Mouse (Mus musculus): Measurements from ENCODE around the gene Qsox1. TPM values are rescaled to one million over a fixed set of nuclear protein-coding genes. Genes with fewer than 3 reads are reported as not detected.

Gene Qsox1
- polyA plus RNA-seq, 1 experiment from 2014 or later: 27.0 TPM

DNA sequence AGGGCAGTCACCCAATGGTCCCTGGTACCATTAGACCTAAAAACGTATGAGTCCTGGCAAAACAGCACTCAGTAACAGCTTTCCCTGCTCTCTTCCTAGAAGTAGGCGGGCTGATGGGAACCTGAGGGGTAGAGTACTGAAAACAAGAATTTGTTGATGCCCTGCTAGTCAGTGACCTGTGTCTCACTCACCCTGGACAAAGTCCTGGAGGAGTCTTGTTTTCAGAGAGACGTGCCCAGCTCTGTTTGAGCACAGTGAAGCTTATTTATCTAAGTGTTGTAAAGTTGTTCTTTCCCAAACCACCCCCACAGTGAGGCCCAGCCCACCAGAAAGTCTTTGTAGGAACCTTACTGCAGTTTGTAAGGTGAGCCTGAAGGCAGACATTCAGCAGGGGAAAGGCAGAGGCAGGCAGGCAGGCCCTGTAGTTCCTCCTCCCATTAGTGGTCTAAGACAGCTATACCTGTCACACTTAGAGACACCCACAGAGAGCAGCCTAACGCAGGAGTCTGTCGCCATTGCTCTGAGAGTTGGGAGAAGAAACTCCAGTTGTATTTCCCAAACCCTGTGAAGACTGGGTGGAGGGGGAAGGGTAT lies 14.2 kb upstream of the Qsox1 start:
- Histone ChIP-seq H3K4me1 (replicated peaks) (0 out of 2 replicates have a peak, but pooled peaks cover 7% of the 10 kb centered on the region), H3K27me3 (replicated peaks) (no peaks in the 10 kb centered on the region), H3K4me2 (no peak overlapping the region), H3K27ac (ENCODE audit: poor library complexity, severe bottlenecking) (no peak overlapping the region), H3K9me3 (replicated peaks) (0 out of 2 replicates have a peak, but pooled peaks cover under 1% of the 10 kb centered on the region), H3K9ac (no peak overlapping the region), H3K36me3 (no peaks in the 10 kb centered on the region), H3K4me3 (no peak overlapping the region)
- ATAC-seq (ENCODE audit: insufficient number of reproducible peaks, low FRiP score): no peak
- WGBS: 45% methylated on average over 5 of the region's 5 CpGs

DNA sequence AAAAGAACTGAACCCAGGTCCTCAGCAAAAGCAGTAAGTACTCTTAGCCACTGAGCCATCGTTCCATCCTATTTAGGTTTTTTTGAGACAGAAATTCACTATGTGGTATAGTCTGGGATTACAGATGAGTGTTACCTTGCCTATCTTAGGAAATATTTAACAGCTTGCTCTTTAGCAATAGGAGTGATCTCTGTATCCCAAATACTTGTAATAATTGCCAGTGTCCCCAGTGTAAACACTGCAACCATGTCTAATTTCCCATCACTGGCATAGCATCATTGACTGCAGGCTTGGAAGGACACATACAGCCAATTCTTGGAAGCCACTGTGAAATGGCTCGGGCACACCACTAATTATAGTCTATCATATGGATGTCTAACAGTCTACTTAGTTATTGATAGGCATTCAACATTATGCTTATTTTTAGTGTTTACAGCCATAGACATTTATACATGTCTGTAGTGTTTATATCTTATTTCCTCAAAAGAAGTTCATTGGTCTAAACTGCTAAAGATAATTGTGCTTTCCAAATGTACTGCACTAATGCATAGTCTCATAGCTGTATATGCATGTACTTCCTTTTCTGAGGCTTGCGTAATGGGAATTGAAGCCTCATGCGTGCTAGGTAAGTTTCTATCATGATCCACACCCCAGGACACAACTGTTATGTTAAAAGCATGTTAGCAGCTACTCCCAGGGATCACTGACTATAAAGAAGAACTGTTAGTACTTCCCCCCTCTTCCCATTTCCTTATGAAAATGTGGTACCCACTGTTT lies 13.4 kb upstream of the Qsox1 start:
- no peak overlapping the region for H3K9ac ChIP-seq
- H3K9me3 ChIP-seq (replicated peaks): peaks cover 4% of the 10 kb centered on the region; the same call in 1 of the 2 replicates
- H3K27me3 ChIP-seq (replicated peaks): no peaks in the 10 kb centered on the region
- no peak overlapping the region for H3K4me3 ChIP-seq
- no peaks in the 10 kb centered on the region for H3K36me3 ChIP-seq
- 0 out of 2 replicates have a peak, but pooled peaks cover 7% of the 10 kb centered on the region for H3K4me1 ChIP-seq (replicated peaks)
- ATAC-seq (ENCODE audit: insufficient number of reproducible peaks, low FRiP score): no peak
- 83% methylated on average over 4 of the region's 4 CpGs for WGBS
- no peak overlapping the region for H3K27ac ChIP-seq (ENCODE audit: poor library complexity, severe bottlenecking)
- no peak overlapping the region for H3K4me2 ChIP-seq

DNA sequence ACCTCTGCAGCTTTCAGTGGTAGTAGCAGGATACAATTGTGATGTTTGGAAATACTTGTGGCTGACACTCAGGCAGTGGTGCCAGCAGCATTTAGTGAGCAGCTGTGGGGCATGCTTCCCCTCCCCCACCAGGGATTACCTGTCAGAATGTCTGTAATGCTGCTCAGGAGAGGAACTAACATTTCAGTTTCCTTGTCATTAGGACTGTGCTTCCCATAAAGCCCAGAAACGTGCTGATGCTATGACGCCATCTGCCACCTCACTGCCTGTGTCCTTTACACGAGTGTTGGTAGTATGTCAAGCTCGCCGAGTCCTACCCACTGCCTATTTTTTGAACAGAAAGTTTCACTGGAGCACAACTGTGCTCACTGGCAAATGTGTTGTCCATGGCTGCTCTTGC lies 8.0 kb upstream of the Qsox1 start:
- no peak for ATAC-seq (ENCODE audit: insufficient number of reproducible peaks, low FRiP score)
- Histone ChIP-seq H3K4me3 (no peak overlapping the region), H3K4me1 (replicated peaks) (no peaks in the 10 kb centered on the region), H3K36me3 (no peaks in the 10 kb centered on the region), H3K27me3 (replicated peaks) (no peaks in the 10 kb centered on the region), H3K9me3 (replicated peaks) (peaks cover 4% of the 10 kb centered on the region; the same call in 1 of the 2 replicates), H3K27ac (ENCODE audit: poor library complexity, severe bottlenecking) (no peak overlapping the region), H3K9ac (no peak overlapping the region), H3K4me2 (no peak overlapping the region)
- 86% methylated on average over 5 of the region's 5 CpGs for WGBS

DNA sequence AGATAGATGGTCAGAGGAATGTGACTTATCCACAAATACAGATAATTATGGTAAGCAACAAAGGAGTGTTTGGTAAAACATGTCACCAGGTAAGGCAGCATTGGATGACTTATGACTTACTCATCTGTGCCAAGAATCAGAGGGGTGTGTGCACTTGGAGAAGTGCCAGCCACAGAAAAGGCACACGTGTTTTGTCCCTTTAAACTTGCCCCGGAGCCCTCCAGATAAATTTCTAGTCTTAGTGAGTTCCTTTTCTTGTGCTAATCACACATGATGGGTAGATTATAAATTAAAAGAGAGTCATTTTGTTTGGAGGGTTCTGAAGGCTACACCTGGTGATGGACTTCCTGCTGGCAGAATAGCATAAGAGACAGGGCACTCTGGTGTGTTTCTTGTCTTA lies 3.5 kb upstream of the Qsox1 start:
- Histone ChIP-seq H3K4me3 (no peak overlapping the region), H3K4me2 (no peak overlapping the region), H3K27ac (ENCODE audit: poor library complexity, severe bottlenecking) (no peak overlapping the region), H3K4me1 (replicated peaks) (peaks cover 15% of the 10 kb centered on the region), H3K27me3 (replicated peaks) (no peaks in the 10 kb centered on the region), H3K9ac (no peak overlapping the region), H3K9me3 (replicated peaks) (no peaks in the 10 kb centered on the region), H3K36me3 (no peaks in the 10 kb centered on the region)
- 59% methylated on average over 2 of the region's 2 CpGs for WGBS
- no peak for ATAC-seq (ENCODE audit: insufficient number of reproducible peaks, low FRiP score)

DNA sequence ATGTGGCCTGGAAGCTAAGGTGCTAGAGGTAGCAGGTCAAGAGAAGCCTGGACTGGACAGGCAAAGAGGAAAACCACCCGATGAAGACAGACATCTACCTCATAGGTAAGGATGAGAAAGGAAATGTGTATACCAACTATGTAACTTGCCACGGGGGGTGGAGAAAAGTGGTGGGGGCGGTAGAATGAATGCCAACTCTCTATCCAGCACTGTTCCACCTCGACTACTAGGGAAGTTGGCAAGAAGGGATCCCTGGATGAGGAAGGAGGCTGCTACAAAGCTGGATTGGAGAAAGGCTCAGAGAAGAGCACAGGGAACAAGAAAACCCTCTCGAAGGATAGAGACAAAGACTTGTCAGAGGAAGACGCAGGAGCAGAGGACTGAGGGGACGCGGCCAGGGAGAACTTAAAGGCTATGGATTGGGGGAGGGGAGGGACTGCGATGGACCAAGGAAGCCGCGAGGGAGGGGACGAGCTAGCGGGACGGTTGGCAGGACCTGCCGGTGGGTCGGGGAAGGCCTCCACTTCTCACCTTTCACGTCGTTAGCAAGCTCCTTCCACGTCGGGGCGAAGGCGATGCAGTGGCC lies 601 bp downstream of the Qsox1 start:
- WGBS: 2% methylated on average over 22 of the region's 22 CpGs
- Histone ChIP-seq H3K27ac (ENCODE audit: poor library complexity, severe bottlenecking) (peak overlapping the region; percentile 65), H3K4me2 (peak overlapping the region; percentile 89), H3K27me3 (replicated peaks) (no peaks in the 10 kb centered on the region), H3K36me3 (0 out of 2 replicates have a peak, but pooled peaks cover 10% of the 10 kb centered on the region), H3K9me3 (replicated peaks) (no peaks in the 10 kb centered on the region), H3K4me3 (peak overlapping the region; percentile 95), H3K4me1 (replicated peaks) (peaks cover 32% of the 10 kb centered on the region), H3K9ac (peak overlapping the region; percentile 86)
- ATAC-seq (ENCODE audit: insufficient number of reproducible peaks, low FRiP score): peak; percentile 43

DNA sequence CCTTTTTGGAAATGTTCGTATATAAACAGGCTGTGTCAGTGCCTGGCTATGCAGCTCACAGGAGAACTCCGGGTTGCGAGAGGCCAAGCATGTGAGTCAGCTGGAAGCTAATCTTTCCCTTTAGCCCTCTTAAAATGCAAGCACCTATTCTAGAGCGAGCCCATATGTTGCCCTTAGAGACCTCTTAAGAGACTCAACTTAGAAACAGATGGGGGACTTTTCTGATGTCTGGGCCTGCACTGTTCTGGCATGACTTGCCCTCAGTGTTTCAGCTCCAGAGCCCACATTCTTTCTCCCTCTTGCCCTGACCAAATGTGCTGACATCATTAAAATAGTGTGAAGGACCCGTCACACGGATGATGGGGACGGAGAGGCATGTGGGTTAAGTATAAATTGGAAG lies 2.1 kb downstream of the Qsox1 start:
- Histone ChIP-seq H3K27me3 (replicated peaks) (no peaks in the 10 kb centered on the region), H3K27ac (ENCODE audit: poor library complexity, severe bottlenecking) (peak overlapping the region; percentile 72), H3K9ac (no peak overlapping the region), H3K9me3 (replicated peaks) (no peaks in the 10 kb centered on the region), H3K4me1 (replicated peaks) (peaks cover 32% of the 10 kb centered on the region), H3K36me3 (0 out of 2 replicates have a peak, but pooled peaks cover 10% of the 10 kb centered on the region), H3K4me2 (peak overlapping the region; percentile 51), H3K4me3 (no peak overlapping the region)
- ATAC-seq (ENCODE audit: insufficient number of reproducible peaks, low FRiP score): no peak
- 41% methylated on average over 7 of the region's 7 CpGs for WGBS

DNA sequence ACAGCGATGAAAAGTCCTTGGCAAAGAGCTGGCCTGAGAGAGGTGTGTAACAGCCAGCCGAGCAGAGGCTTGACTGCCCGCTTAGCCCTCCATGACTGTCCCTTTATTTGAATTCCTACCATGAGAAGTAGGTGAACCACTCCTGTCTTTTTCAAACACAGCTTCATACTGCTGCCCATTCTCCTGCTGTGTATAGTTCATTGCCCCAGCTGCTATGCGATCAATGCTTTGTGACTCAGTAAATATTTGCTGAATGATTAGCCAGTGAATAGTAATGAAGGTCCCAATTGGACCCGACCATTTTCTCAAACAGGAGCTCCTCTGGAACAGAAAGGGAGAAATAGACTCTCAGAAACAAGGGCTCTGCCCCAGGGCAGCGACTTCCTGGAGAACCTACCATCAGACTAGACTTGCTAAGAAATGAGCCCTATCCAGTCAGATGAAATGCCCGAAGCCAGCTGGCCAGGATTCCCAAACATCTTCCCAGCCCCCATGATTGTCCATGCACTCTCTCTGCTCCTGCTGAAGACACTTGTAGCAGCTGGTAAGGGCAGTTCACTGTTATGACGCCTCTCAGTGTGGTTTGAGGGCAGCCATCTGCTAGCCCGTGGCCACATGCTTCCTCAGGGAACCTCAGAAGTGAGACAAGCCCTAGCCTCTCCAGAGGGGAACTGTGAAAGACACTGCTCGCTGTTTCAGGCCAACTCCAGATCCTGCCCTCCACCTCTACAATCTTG lies 2.8 kb downstream of the Qsox1 start:
- no peak for ATAC-seq (ENCODE audit: insufficient number of reproducible peaks, low FRiP score)
- no peaks in the 10 kb centered on the region for H3K9me3 ChIP-seq (replicated peaks)
- 0 out of 2 replicates have a peak overlapping the region, but pooled peaks have one; percentile 2 for H3K4me3 ChIP-seq
- H3K27me3 ChIP-seq (replicated peaks): no peaks in the 10 kb centered on the region
- WGBS: 65% methylated on average over 10 of the region's 10 CpGs
- peak overlapping the region; percentile 72 for H3K27ac ChIP-seq (ENCODE audit: poor library complexity, severe bottlenecking)
- H3K4me2 ChIP-seq: peak overlapping the region; percentile 51
- no peak overlapping the region for H3K9ac ChIP-seq
- H3K4me1 ChIP-seq (replicated peaks): peaks cover 32% of the 10 kb centered on the region
- H3K36me3 ChIP-seq: 0 out of 2 replicates have a peak, but pooled peaks cover 10% of the 10 kb centered on the region

DNA sequence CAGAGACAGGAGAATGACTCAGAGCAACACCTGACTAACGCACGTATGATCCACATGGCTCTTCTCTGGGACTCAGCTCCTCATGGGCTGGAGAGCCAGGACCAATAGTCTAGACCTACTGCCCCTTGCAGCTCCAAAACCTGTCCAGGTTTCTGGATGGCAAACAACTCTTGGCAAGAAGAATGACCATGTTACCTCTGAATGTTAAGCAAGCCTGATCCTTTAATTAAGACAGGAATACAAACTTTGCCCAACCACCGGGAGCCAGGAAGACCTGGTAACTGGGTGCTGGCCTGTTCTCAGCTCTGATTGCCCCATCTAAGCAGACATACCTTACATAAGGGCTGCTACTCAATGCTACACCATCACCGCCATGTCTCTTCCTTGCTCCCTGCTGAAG lies 4.4 kb downstream of the Qsox1 start:
- Histone ChIP-seq H3K9ac (no peak overlapping the region), H3K4me1 (replicated peaks) (peaks cover 28% of the 10 kb centered on the region), H3K27ac (ENCODE audit: poor library complexity, severe bottlenecking) (no peak overlapping the region), H3K27me3 (replicated peaks) (no peaks in the 10 kb centered on the region), H3K4me3 (no peak overlapping the region), H3K9me3 (replicated peaks) (no peaks in the 10 kb centered on the region), H3K36me3 (peaks cover 13% of the 10 kb centered on the region), H3K4me2 (no peak overlapping the region)
- WGBS: 87% methylated on average over 4 of the region's 4 CpGs
- ATAC-seq (ENCODE audit: insufficient number of reproducible peaks, low FRiP score): no peak

DNA sequence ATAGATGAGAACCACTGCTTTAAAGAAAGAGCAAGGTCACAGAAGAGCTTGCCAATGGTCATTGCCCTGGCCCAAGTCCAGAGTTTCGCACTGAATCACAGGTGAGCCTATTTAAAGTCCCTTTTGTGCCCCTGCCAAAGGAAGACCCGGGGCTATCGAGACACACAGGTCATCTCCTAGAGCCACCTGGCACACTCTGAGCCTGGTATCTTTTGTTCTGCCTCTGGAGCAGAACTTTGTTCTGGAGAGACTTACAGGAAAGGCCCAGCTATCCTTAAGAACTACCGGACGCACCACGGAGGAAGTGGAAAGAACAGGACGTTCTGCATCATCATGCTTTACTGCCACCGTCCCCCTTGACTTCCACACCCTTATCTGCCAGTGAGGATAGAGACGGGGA lies 7.1 kb downstream of the Qsox1 start:
- Histone ChIP-seq H3K27ac (ENCODE audit: poor library complexity, severe bottlenecking) (no peak overlapping the region), H3K27me3 (replicated peaks) (no peaks in the 10 kb centered on the region), H3K9me3 (replicated peaks) (no peaks in the 10 kb centered on the region), H3K36me3 (peaks cover 30% of the 10 kb centered on the region), H3K4me2 (no peak overlapping the region), H3K4me3 (no peak overlapping the region), H3K9ac (no peak overlapping the region), H3K4me1 (replicated peaks) (peaks cover 13% of the 10 kb centered on the region)
- WGBS: 79% methylated on average over 9 of the region's 9 CpGs
- no peak for ATAC-seq (ENCODE audit: insufficient number of reproducible peaks, low FRiP score)

DNA sequence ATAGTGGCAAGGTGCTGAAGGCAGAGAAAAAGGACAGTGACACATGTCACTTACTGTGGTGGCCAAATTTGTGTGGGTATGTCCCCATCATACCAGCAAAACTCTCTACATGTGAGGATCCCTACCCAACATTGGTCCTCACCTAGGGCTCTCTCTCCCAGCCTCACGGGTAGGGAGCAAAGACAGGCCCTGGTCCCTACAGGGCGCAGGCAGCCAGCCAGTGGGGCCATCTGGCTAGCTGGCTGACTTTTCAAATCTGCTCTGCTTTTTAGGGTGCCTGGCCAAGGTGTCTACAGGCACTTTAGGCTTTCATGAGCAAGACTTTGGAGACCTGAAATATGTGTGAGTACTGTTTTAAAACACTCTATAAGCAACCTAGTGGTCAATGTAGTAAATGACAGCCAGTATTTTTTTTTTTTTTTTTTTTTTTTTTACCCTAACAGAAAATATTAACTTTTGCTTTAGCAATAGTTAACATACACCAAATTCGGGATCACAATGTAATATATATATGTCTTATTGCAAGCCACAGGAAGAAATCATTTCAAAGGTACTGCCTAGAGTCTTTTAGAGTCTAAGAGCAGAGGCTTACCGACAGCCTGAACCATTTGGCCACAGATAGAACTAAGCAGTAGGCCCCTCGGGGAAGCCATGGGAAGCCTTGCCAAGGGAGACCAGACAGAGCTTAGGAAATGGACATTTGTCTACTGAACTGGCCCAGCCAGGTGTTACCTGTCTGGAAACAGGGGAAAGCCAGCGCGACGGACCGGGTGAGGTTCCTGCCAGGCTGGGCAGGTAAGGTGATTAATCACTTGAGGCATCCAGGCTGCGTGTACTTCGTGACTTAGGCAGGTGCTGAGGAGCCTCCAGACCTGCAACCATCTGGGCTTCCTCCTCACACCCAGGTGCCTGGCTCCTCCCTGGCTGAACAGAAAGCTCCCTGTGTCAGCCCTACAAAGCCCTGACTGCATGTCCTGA lies 11.4 kb downstream of the Qsox1 start:
- Histone ChIP-seq H3K9ac (no peak overlapping the region), H3K4me1 (replicated peaks) (peaks cover 15% of the 10 kb centered on the region), H3K27ac (ENCODE audit: poor library complexity, severe bottlenecking) (no peak overlapping the region), H3K27me3 (replicated peaks) (no peaks in the 10 kb centered on the region), H3K36me3 (peaks cover 39% of the 10 kb centered on the region), H3K4me2 (no peak overlapping the region), H3K4me3 (no peak overlapping the region), H3K9me3 (replicated peaks) (no peaks in the 10 kb centered on the region)
- 85% methylated on average over 11 of the region's 11 CpGs for WGBS
- no peak for ATAC-seq (ENCODE audit: insufficient number of reproducible peaks, low FRiP score)

All from heart, embryonic 12.5 days (tissue).